Mouse (Mus musculus): ENCODE measurements around the gene Lsamp.

Lsamp gene

GRCm38 (mm10) chr16:42048138-42048537 is 2064.0 kb downstream of the Lsamp start:
- no peak for DNase-seq (ENCODE audit: low read depth, low spot score)

DNA sequence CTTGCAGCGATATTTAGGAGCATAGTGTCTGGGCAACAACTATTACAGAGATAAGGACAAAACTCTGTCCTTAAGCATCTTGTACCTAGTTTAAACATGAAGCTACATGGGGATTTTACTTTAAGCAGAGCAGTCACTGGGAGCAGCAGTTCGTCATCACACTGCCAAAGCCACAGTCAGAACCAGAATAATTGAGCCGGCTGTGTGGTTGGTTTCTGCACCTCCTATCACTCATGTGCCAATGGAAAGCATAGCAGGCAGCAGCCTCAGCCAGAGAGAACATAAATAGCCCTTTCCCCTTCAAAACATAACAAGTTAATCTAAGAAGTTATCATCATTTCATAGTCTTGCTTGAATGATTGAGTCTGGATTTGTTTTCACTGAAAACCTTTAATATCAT is 2075.8 kb downstream of the Lsamp start:
- no peak for DNase-seq (ENCODE audit: low read depth, low spot score)

- DNase-seq (ENCODE audit: low read depth, low spot score): no peak
These were observed 2090.2 kb downstream of the Lsamp start for GRCm38 (mm10) chr16:42074325-42074724.

- DNase-seq (ENCODE audit: low read depth, low spot score): no peak
These were observed 2095.4 kb downstream of the Lsamp start for GRCm38 (mm10) chr16:42079573-42079972.

GRCm38 (mm10) chr16:42081611-42082010 is 2097.4 kb downstream of the Lsamp start:
- DNase-seq (ENCODE audit: low read depth, low spot score): no peak

GRCm38 (mm10) chr16:42097510-42097909 is 2113.3 kb downstream of the Lsamp start:
- no peak for DNase-seq (ENCODE audit: low read depth, low spot score)

DNA sequence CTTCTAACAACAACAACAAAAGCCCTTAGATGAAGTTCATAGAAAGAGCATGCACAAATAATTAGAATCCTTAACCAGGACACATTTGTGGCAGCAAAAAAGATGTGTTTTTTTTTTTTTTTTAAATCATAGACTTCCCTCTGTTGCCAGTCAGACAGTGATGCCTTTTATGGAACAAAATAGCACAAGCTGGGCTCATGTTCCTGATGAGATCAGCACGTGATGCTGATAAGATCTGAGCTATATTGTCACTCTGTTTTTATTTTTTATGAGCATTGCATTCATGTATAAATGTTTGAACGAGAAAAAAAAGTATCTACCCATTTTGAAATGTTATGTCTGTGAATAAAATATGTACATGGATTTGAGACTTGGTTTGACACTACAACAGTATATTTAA is 2118.0 kb downstream of the Lsamp start:
- DNase-seq (ENCODE audit: low read depth, low spot score): no peak

GRCm38 (mm10) chr16:42102635-42103034 is 2118.5 kb downstream of the Lsamp start:
- no peak for DNase-seq (ENCODE audit: low read depth, low spot score)

- DNase-seq (ENCODE audit: low read depth, low spot score): no peak
These were observed 2128.1 kb downstream of the Lsamp start for GRCm38 (mm10) chr16:42112251-42112650.

GRCm38 (mm10) chr16:42113246-42113645 is 2129.1 kb downstream of the Lsamp start:
- DNase-seq (ENCODE audit: low read depth, low spot score): no peak

GRCm38 (mm10) chr16:42121788-42122187 is 2137.6 kb downstream of the Lsamp start:
- DNase-seq (ENCODE audit: low read depth, low spot score): no peak

DNA sequence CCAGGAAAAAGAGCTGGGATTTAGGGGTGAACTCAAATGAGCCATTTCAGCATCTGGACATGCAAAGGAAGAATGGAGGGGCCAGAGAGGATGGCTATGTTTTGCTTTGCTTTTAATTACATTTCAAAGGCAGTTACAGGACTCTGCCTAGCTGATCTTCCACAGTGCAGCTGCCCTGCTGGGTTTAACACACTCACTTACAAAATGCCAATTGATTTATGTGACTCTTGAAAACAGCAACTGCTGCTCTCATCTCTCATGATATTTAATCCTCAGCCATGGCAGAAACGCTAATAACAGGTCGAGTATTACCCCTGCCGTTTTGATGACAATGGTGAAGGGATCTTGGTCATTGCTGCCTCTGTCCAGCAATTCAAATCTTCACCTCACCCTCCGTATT is 2139.7 kb downstream of the Lsamp start:
- no peak for DNase-seq (ENCODE audit: low read depth, low spot score)

- DNase-seq (ENCODE audit: low read depth, low spot score): no peak
These were observed 2141.9 kb downstream of the Lsamp start for GRCm38 (mm10) chr16:42126061-42126460.

DNA sequence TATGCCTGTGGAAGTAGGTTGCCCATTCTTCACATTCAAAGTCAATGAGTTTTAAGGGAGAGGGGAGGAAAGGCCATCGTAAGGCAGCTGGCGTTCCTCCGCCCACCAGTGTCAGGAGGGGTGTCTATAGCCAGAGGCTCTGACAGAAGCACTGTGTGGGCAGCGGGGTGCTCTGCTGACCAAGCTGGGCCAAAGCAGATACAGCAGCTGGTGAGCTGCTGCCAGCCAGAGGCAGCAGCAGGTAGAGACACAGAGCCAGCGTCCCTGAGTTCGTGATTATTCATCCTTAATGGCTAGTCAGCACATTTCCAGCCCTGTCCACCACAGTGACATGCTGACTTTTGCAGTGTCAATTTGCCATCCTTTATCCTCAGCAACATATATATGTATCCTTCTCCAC is 2163.0 kb downstream of the Lsamp start:
- DNase-seq (ENCODE audit: low read depth, low spot score): no peak

GRCm38 (mm10) chr16:42149216-42149942 is 2165.2 kb downstream of the Lsamp start:
- DNase-seq (ENCODE audit: low read depth, low spot score): no peak

- DNase-seq (ENCODE audit: low read depth, low spot score): no peak
These were observed 2168.5 kb downstream of the Lsamp start for GRCm38 (mm10) chr16:42152640-42153039.

DNA sequence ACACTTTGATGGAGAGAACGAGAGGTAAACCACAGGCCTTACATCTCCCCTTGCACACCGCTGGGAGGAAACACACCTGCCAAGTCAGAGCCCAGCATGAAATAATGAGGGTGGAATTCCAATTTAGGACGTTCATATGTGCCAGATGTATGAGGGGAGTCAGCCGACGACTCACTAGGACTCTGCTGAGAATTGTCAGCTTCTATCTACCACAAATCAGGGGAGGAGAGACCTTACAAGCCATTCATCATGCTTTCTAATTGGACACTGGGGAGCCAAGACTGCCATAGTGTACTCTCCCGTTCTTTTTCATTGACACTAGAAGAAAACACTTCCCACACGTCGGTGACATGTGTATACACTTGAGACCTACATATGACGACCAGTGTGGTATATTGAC is 2173.7 kb downstream of the Lsamp start:
- DNase-seq (ENCODE audit: low read depth, low spot score): no peak

DNA sequence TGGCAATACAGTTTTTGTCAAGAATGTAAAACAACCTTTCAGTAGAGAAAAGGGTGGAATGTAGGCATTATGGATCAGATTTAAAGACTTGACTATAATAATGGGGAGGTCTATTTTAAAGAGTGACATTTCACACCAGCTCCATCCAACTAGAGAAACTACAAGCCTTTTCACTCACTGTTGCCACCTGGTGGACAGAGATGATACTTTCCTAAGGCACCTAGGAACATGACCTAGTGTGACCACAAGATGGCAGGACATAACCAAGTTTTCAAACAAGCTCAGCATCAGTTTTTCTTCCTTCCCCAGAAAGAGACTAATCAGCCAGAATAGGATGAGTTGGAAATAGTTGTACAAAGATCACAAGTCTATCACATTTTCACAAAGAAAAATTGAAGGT is 2180.8 kb downstream of the Lsamp start:
- DNase-seq (ENCODE audit: low read depth, low spot score): peak; percentile 89

DNA sequence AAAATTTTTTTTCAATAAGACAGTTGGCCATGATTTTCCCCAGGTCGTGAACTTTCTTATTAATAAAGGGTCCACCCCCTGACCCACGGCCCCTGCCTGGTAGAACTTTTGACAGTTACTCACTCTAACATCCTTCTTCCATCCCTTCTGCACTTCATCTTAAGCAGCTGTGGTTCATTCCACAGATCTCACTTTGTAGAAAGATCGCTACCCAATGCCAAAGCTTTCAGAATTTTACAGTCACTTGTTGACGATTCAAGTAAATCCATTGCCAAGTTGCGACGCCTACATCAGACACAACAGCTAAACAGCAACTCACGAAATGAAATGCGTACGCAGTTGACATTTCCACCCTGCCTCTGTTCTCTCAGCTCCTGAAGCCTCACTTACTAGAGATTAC is 2184.1 kb downstream of the Lsamp start:
- DNase-seq (ENCODE audit: low read depth, low spot score): no peak

- peak; percentile 89 for DNase-seq (ENCODE audit: low read depth, low spot score)
These were observed 2185.4 kb downstream of the Lsamp start for GRCm38 (mm10) chr16:42169447-42170140.

DNA sequence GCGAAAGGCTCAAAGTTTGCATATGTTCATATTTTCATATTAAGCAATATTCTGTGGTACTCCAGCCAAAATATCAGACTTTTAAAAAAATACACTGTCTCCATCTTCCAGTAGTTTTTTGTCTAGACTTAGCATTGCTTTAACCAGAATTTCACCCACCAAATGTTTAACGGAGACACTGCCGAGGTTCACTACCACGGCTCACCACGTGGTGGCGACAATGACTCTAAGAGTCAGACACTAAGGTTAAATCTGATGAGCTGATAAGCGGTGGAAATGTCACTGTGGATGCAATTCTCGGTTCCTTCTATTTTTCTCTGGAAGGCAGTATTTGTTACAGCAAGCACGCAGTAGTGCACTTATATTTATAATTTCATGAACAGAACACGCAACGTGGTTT is 2188.3 kb downstream of the Lsamp start:
- peak; percentile 82 for DNase-seq (ENCODE audit: low read depth, low spot score)

DNA sequence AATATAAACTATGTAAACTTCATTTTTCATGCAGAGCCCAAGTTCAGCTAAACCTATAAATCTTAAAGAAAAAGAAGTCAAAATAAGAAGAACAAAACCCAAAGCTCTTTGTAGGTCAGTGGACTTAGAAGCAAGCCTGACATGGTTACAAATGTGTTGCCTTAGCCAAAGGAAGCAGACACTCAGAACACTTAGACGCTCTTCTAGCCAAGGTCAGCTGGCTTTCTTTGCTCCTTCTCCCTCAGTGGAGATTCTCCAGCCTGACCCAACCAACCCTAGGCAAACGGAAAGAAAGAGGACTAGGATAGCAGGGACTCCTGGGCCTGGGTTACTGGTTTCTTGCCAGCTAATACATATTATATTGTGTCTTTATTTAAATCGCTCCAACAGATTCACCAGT is 2194.7 kb downstream of the Lsamp start:
- no peak for DNase-seq (ENCODE audit: low read depth, low spot score)

GRCm38 (mm10) chr16:42180025-42180424 is 2195.9 kb downstream of the Lsamp start:
- no peak for DNase-seq (ENCODE audit: low read depth, low spot score)
